Mouse (Mus musculus) bone marrow macrophage, adult 2 months (primary cell): Measurements from ENCODE around the gene Oas1d.
"Not testable (repeated sequence)": the region's sequence is repeated elsewhere in the genome, so short reads cannot be mapped to it uniquely, and the experiment has no call there.

Experiments
- CTCF ChIP-seq: IDR thresholded peaks from 2 replicates; pipeline ENCODE4 v1.5.1; 2012; ENCODE audit warnings: low read depth, mild to moderate bottlenecking, low read length, moderate library complexity
- POLR2A ChIP-seq: IDR thresholded peaks from 2 replicates; pipeline ENCODE4 v1.6.1; 2012; ENCODE audit warnings: mild to moderate bottlenecking, low read depth, low read length, borderline replicate concordance

DNA sequence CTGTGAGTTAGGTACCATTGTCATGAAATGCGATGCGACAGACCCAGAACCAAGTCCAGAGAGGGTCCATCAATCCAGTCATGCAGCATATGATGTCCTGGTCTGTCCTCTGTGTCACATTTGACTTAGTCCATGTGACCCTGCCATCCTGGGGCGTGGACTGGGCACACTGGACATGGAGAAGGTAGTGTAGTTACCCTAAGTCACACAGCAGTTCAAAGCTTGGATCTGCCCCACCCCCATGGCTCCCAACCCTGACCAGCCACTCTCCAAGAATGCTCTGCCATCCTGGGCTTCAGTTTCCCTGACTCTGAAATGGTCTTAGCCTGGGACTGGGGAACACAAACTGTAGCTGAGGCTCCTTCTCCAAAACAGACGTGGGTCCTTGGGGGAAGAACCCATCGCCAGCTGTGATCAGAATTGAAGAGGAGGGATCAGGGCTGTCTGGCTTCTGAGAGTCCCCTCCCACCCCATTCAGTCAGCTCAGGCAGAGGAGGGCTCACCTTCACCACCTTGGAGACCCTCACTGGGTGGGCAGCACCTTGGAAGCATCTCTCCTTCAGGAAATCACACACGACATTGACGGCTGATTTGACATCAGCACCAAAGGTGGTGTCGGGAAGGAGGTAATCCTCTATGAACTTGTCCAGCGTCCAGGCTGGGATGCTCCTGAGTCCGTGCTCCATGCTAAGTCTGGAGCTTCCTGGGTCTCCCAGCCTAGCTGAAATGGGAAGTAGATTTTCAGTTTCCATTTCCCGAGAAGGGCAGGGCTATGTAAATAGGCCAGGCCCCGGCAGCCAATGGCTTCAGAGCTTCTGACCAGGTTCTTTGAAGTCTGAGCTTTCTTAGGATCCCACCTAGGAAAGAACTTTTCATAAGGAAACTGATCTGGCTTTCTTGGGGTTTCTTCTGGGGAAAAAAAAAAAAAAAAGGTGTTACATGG, 7.3 kb upstream of the Oas1d start, which contains the start of gene Oas1a:
- not testable (repeated sequence) for TF ChIP-seq CTCF, POLR2A
